ENCODE assay signal across 8 mouse cellular contexts in genomic region chr11:117881787-117882186, GRCm38 (mm10). TPM values are rescaled to one million over a fixed set of nuclear protein-coding genes. Genes with fewer than 3 reads are reported as not detected.
DNase-seq lines count a peak whose midpoint lies in the region; ATAC-seq and TF ChIP-seq lines count a peak whose summit lies in the region.

No protein-coding gene starts in this region.

- H3K4me3 ChIP-seq in G1E (ENCODE audit: low read depth, low read length): no peak overlapping the region
- no peak overlapping the region for H3K4me3 ChIP-seq in liver, embryonic 15.5 days (replicated peaks)
- no peak overlapping the region for H3K4me3 ChIP-seq in hindbrain, embryonic 11.5 days (ENCODE audit: low read depth, low read length)

- peak; percentile 95 for DNase-seq in heart, adult 11 months
- no peak for DNase-seq in heart, postnatal 25 days (ENCODE audit: low spot score)
- no peak for DNase-seq in G1E (ENCODE audit: low spot score)
- DNase-seq in layer of hippocampus, adult 11-12 months (ENCODE audit: low spot score): no peak
- DNase-seq in hindbrain, embryonic 11.5 days (ENCODE audit: low spot score): no peak
- DNase-seq in right cerebral cortex, postnatal 25 days: no peak

- H3K4me2 ChIP-seq in liver, embryonic 15.5 days: no peak overlapping the region
- no peak overlapping the region for H3K4me2 ChIP-seq in hindbrain, embryonic 11.5 days (replicated peaks; ENCODE audit: low read depth, low read length)

- no peak for TF ChIP-seq CTCF in G1E (IDR thresholded peaks at IDR 0.05; ENCODE audit: low read depth, low read length)

- no peak overlapping the region for H3K9ac ChIP-seq in liver, embryonic 15.5 days
- no peak overlapping the region for H3K9ac ChIP-seq in hindbrain, embryonic 11.5 days (ENCODE audit: low read depth, low read length)

- no peaks in the 10 kb centered on the region for H3K9me3 ChIP-seq in G1E (replicated peaks)
- no peaks in the 10 kb centered on the region for H3K9me3 ChIP-seq in liver, embryonic 15.5 days (replicated peaks)
- H3K9me3 ChIP-seq in hindbrain, embryonic 11.5 days (ENCODE audit: control insufficient read depth, low read length): no peaks in the 10 kb centered on the region

- WGBS in liver, embryonic 15.5 days (ENCODE audit: insufficient replicate concordance): 7% methylated on average over 8 of the region's 8 CpGs
- WGBS in hindbrain, embryonic 11.5 days: 21% methylated on average over 8 of the region's 8 CpGs

- peak overlapping the region; percentile 55 for H3K27ac ChIP-seq in liver, embryonic 15.5 days (replicated peaks)
- no peak overlapping the region for H3K27ac ChIP-seq in hindbrain, embryonic 11.5 days (ENCODE audit: low read depth, low read length)

- H3K36me3 ChIP-seq in G1E (replicated peaks): no peaks in the 10 kb centered on the region
- H3K36me3 ChIP-seq in liver, embryonic 15.5 days (replicated peaks): no peaks in the 10 kb centered on the region
- no peaks in the 10 kb centered on the region for H3K36me3 ChIP-seq in hindbrain, embryonic 11.5 days (ENCODE audit: control insufficient read depth, insufficient read depth, low read length)

- intact Hi-C loops in heart, postnatal 25 days (cut with DNase I): no loop called here

- peaks cover 20% of the 10 kb centered on the region for H3K4me1 ChIP-seq in G1E (ENCODE audit: insufficient read depth, low read depth, low read length)
- H3K4me1 ChIP-seq in liver, embryonic 15.5 days (replicated peaks): peaks cover 50% of the 10 kb centered on the region
- H3K4me1 ChIP-seq in hindbrain, embryonic 11.5 days (replicated peaks; ENCODE audit: control insufficient read depth, insufficient read depth, low read length): peaks cover 9% of the 10 kb centered on the region

- H3K27me3 ChIP-seq in G1E (ENCODE audit: insufficient read depth, low read length): peaks cover 75% of the 10 kb centered on the region
- peaks cover 19% of the 10 kb centered on the region; the same call in 1 of the 2 replicates for H3K27me3 ChIP-seq in liver, embryonic 15.5 days
- no peaks in the 10 kb centered on the region for H3K27me3 ChIP-seq in hindbrain, embryonic 11.5 days (ENCODE audit: control insufficient read depth, insufficient read depth, low read length)

- ATAC-seq in G1E (ENCODE audit: extremely low read depth, insufficient number of reproducible peaks, low FRiP score, poor library complexity, severe bottlenecking): peak; percentile 42; the same call in 1 of the 2 replicates
- peak; percentile 36 for ATAC-seq in inflammation-experienced regulatory T-cells, adult 6 months
- ATAC-seq in liver, embryonic 15.5 days (ENCODE audit: insufficient read depth): no peak
- ATAC-seq in hindbrain, embryonic 11.5 days (ENCODE audit: low FRiP score): no peak

RNA-seq across cellular contexts. Expression of gene Tha1, which starts 8.5 kb away (rescaled TPM):
- total RNA-seq in heart, postnatal 25 days (2021): 1 to 10 TPM; 6.7 to 7.3 TPM
- total RNA-seq in G1E (2014; fragmentation: Nextera tagmentation) (not detected in 2 replicates), G1E (2017) (not detected in 2 replicates)
- not detected in 2 replicates for polyA plus RNA-seq in G1E (2012)
- polyA plus RNA-seq in inflammation-experienced regulatory T-cells, adult 6 months (2017; shearing (Covaris generic)): 10 to 100 TPM in 1 of 3 experiments, 1 to 10 TPM in 2; 8.5 to 12.7 (median 9.3) TPM
- polyA plus RNA-seq in liver, embryonic 15.5 days (2015; fragmentation: Nextera tagmentation; extraction: Ambion mirVana): 1.6 and 1.8 TPM in 2 replicates
- 1.4 and 1.7 TPM in 2 replicates for polyA plus RNA-seq in hindbrain, embryonic 11.5 days (2014; fragmentation: Nextera tagmentation; extraction: Ambion mirVana)

RNA-seq across cellular contexts. Expression of gene Tmem235, which starts 21.2 kb away (rescaled TPM):
- total RNA-seq in heart, postnatal 25 days (2021): not detected
- total RNA-seq in G1E (2014; fragmentation: Nextera tagmentation) (not detected in 2 replicates), G1E (2017) (0.12 TPM in 1 of 2 replicates, not detected in the other)
- not detected in 2 replicates for polyA plus RNA-seq in G1E (2012)
- not detected for polyA plus RNA-seq in inflammation-experienced regulatory T-cells, adult 6 months (2017; shearing (Covaris generic))
- polyA plus RNA-seq in liver, embryonic 15.5 days (2015; fragmentation: Nextera tagmentation; extraction: Ambion mirVana): not detected in 2 replicates
- polyA plus RNA-seq in hindbrain, embryonic 11.5 days (2014; fragmentation: Nextera tagmentation; extraction: Ambion mirVana): not detected in 2 replicates

RNA-seq across cellular contexts. Expression of gene Birc5, which starts 32.7 kb away (rescaled TPM):
- total RNA-seq in heart, postnatal 25 days (2021): 1 to 10 TPM in 1 of 2 experiments, under 1 TPM in 1; 0.73 to 1.3 TPM
- total RNA-seq in G1E (2014; fragmentation: Nextera tagmentation): 82.6 and 131 TPM in 2 replicates
- total RNA-seq in G1E (2017): 228 and 241 TPM in 2 replicates
- polyA plus RNA-seq in G1E (2012): 149 and 184 TPM in 2 replicates
- 100 to 1,000 TPM in 1 of 3 experiments, 10 to 100 TPM in 2; 16.8 to 256 (median 23.6) TPM for polyA plus RNA-seq in inflammation-experienced regulatory T-cells, adult 6 months (2017; shearing (Covaris generic))
- polyA plus RNA-seq in liver, embryonic 15.5 days (2015; fragmentation: Nextera tagmentation; extraction: Ambion mirVana): 306 and 347 TPM in 2 replicates
- polyA plus RNA-seq in hindbrain, embryonic 11.5 days (2014; fragmentation: Nextera tagmentation; extraction: Ambion mirVana): 296 and 301 TPM in 2 replicates

RNA-seq across cellular contexts. Expression of gene Tk1, which starts 55.9 kb away (rescaled TPM):
- 1 to 10 TPM; 2.3 to 3.2 TPM for total RNA-seq in heart, postnatal 25 days (2021)
- total RNA-seq in G1E (2014; fragmentation: Nextera tagmentation): 63.5 and 75.8 TPM in 2 replicates
- 73.2 and 85.0 TPM in 2 replicates for total RNA-seq in G1E (2017)
- polyA plus RNA-seq in G1E (2012): 51.3 and 77.0 TPM in 2 replicates
- 100 to 1,000 TPM in 1 of 3 experiments, 10 to 100 TPM in 2; 27.3 to 126 (median 52.4) TPM for polyA plus RNA-seq in inflammation-experienced regulatory T-cells, adult 6 months (2017; shearing (Covaris generic))
- 136 and 138 TPM in 2 replicates for polyA plus RNA-seq in liver, embryonic 15.5 days (2015; fragmentation: Nextera tagmentation; extraction: Ambion mirVana)
- polyA plus RNA-seq in hindbrain, embryonic 11.5 days (2014; fragmentation: Nextera tagmentation; extraction: Ambion mirVana): 73.3 and 84.3 TPM in 2 replicates

RNA-seq across cellular contexts. Expression of gene Afmid, which starts 56.1 kb away (rescaled TPM):
- total RNA-seq in heart, postnatal 25 days (2021): 1 to 10 TPM; 4.3 to 5.6 TPM
- total RNA-seq in G1E (2014; fragmentation: Nextera tagmentation) (8.1 and 23.0 TPM in 2 replicates), G1E (2017) (6.4 and 6.9 TPM in 2 replicates)
- polyA plus RNA-seq in G1E (2012): 3.5 and 3.7 TPM in 2 replicates
- polyA plus RNA-seq in inflammation-experienced regulatory T-cells, adult 6 months (2017; shearing (Covaris generic)): 10 to 100 TPM; 32.7 to 39.5 (median 35.4) TPM
- 11.8 and 12.0 TPM in 2 replicates for polyA plus RNA-seq in liver, embryonic 15.5 days (2015; fragmentation: Nextera tagmentation; extraction: Ambion mirVana)
- polyA plus RNA-seq in hindbrain, embryonic 11.5 days (2014; fragmentation: Nextera tagmentation; extraction: Ambion mirVana): 3.4 and 3.5 TPM in 2 replicates

Comparison
In these comparisons a context has a peak if more than half of its experiments do, and no peak if none do; other contexts are left out.
1. ATAC-seq: peak in G1E (single experiment) and inflammation-experienced regulatory T-cells, adult 6 months (single experiment); none in liver, embryonic 15.5 days (single experiment) and hindbrain, embryonic 11.5 days (single experiment).